Mouse (Mus musculus) MEL-GATA-1-ER (cell line): ENCODE results near the gene Hlcs.

Source experiments
- DNase-seq: peaks from one replicate; pipeline ENCODE4 v3.0.0-alpha.2; 2012; ENCODE audit warnings: low read depth; ENCODE audit errors: extremely low read depth

Hlcs gene

DNA sequence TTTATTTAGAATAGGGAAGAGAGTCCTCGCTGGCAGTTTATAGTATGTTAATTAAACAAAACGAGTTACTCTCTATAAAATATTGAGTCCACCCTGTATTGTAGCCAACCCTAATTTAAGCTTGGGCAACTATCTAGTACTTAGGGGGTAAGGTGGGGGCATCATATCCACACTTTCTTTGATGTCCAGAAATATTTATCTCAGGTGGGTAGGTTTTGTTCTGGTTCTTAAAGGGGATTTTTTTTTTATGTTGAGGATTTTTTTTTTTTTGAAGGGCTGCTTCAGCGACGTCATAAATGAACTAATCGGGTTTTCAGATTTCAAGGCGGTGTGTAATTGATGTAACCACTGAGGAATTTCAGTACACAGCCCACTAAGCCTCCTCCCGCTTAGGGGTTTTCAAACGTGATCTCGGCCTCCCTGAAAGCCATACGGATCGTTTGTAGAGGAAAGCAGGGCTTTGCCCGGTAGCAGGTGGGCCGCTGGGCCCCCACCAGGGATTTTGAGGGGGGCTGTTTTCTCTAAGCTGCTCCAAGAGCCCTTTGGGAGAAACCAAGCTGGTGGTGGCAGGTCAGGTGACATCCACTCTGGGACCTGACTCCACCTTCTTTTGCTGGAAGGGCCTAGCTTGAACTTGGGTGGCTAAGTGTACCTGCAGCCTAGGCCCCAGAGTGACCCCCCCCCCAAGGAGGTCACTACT, 233.4 kb downstream of the Hlcs start:
- no peak for DNase-seq

GRCm38 (mm10) chr16:94079075-94079855, 234.1 kb downstream of the Hlcs start:
- DNase-seq, result no peak
